Mouse (Mus musculus): ENCODE data around the gene Phldb3. TPM values are rescaled to one million over a fixed set of nuclear protein-coding genes. Genes with fewer than 3 reads are reported as not detected.

Phldb3 gene
- total RNA-seq (2014; rRNA removed): 0.15 TPM in 1 of 2 replicates, not detected in the other
- not detected in 2 replicates for polyA plus RNA-seq (2015; fragmentation: Nextera tagmentation; extraction: Ambion mirVana)

GRCm38 (mm10) chr7:24610144-24610878 lies at the start of gene Phldb3:
Phldb3 (plus strand) TSS chr7:24610763.
- Histone ChIP-seq H3K27ac (ENCODE audit: low read depth, low read length) (no peak within 1 kb of the TSS), H3K36me3 (ENCODE audit: insufficient read depth) (no peaks in the 10 kb centered on the region; the same call in 1 of the 2 replicates), H3K4me1 (ENCODE audit: insufficient read depth) (no peaks in the 10 kb centered on the region), H3K9me3 (ENCODE audit: low read length) (no peaks in the 10 kb centered on the region), H3K9ac (0 out of 2 replicates have a peak within 1 kb of the TSS, but pooled peaks have one; percentile 28), H3K27me3 (ENCODE audit: insufficient read depth, low read length) (peaks cover 39% of the 10 kb centered on the region), H3K4me3 (ENCODE audit: low read depth, low read length) (peak within 1 kb of the TSS; percentile 28), H3K4me2 (ENCODE audit: low read depth) (peak within 1 kb of the TSS; percentile 40)
- WGBS: 8% methylated on average over 23 of the region's 27 CpGs
- ATAC-seq (0 out of 2 replicates have a peak, but pooled peaks have one; percentile 4), DNase-seq (no peak)
- TF ChIP-seq CTCF (IDR thresholded peaks at IDR 0.05; ENCODE audit: low read depth): no peak

GRCm38 (mm10) chr7:24561450-24561849 lies 49.1 kb upstream of the Phldb3 start:
- DNase-seq (no peak), ATAC-seq (no peak)
- Histone ChIP-seq H3K4me1 (ENCODE audit: insufficient read depth) (no peaks in the 10 kb centered on the region), H3K27ac (ENCODE audit: low read depth, low read length) (no peak overlapping the region), H3K9ac (no peak overlapping the region), H3K4me2 (ENCODE audit: low read depth) (no peak overlapping the region), H3K36me3 (ENCODE audit: insufficient read depth) (peaks cover 24% of the 10 kb centered on the region), H3K9me3 (ENCODE audit: low read length) (no peaks in the 10 kb centered on the region), H3K27me3 (ENCODE audit: insufficient read depth, low read length) (no peaks in the 10 kb centered on the region), H3K4me3 (ENCODE audit: low read depth, low read length) (no peak overlapping the region)
- no peak for TF ChIP-seq CTCF (IDR thresholded peaks at IDR 0.05; ENCODE audit: low read depth)
- 89% methylated on average over 4 of the region's 4 CpGs for WGBS

GRCm38 (mm10) chr7:24563191-24563836 lies 47.2 kb upstream of the Phldb3 start:
- Histone ChIP-seq H3K27me3 (ENCODE audit: insufficient read depth, low read length) (no peaks in the 10 kb centered on the region), H3K27ac (ENCODE audit: low read depth, low read length) (no peak overlapping the region), H3K4me1 (ENCODE audit: insufficient read depth) (no peaks in the 10 kb centered on the region), H3K4me3 (ENCODE audit: low read depth, low read length) (no peak overlapping the region), H3K9me3 (ENCODE audit: low read length) (no peaks in the 10 kb centered on the region), H3K36me3 (ENCODE audit: insufficient read depth) (peaks cover 41% of the 10 kb centered on the region), H3K9ac (no peak overlapping the region), H3K4me2 (ENCODE audit: low read depth) (no peak overlapping the region)
- no peak for DNase-seq
- 95% methylated on average over 8 of the region's 8 CpGs for WGBS
- TF ChIP-seq CTCF (IDR thresholded peaks at IDR 0.05; ENCODE audit: low read depth): no peak
- ATAC-seq: no peak

GRCm38 (mm10) chr7:24563837-24564206 lies 46.7 kb upstream of the Phldb3 start:
- Histone ChIP-seq H3K9ac (no peak overlapping the region), H3K27me3 (ENCODE audit: insufficient read depth, low read length) (no peaks in the 10 kb centered on the region), H3K4me3 (ENCODE audit: low read depth, low read length) (no peak overlapping the region), H3K36me3 (ENCODE audit: insufficient read depth) (peaks cover 46% of the 10 kb centered on the region), H3K4me1 (ENCODE audit: insufficient read depth) (no peaks in the 10 kb centered on the region), H3K4me2 (ENCODE audit: low read depth) (no peak overlapping the region), H3K9me3 (ENCODE audit: low read length) (no peaks in the 10 kb centered on the region), H3K27ac (ENCODE audit: low read depth, low read length) (no peak overlapping the region)
- ATAC-seq: no peak
- DNase-seq: no peak
- whole genome bisulfite sequencing: 86% methylated on average over 4 of the region's 4 CpGs
- TF ChIP-seq CTCF (IDR thresholded peaks at IDR 0.05; ENCODE audit: low read depth): no peak

- DNase-seq (peak; percentile 52), ATAC-seq (peak; percentile 48; the same call in 1 of the 2 replicates)
- peak; percentile 76 for TF ChIP-seq CTCF (IDR thresholded peaks at IDR 0.05; ENCODE audit: low read depth)
- no peaks in the 10 kb centered on the region for H3K27me3 ChIP-seq (ENCODE audit: insufficient read depth, low read length)
- no peaks in the 10 kb centered on the region for H3K9me3 ChIP-seq (ENCODE audit: low read length)
- H3K4me1 ChIP-seq (ENCODE audit: insufficient read depth): no peaks in the 10 kb centered on the region
- no peak overlapping the region for H3K4me2 ChIP-seq (ENCODE audit: low read depth)
- H3K27ac ChIP-seq (ENCODE audit: low read depth, low read length): no peak overlapping the region
- H3K4me3 ChIP-seq (ENCODE audit: low read depth, low read length): no peak overlapping the region
- no peak overlapping the region for H3K9ac ChIP-seq
- 66% methylated on average over 6 of the region's 6 CpGs for WGBS
- peaks cover 47% of the 10 kb centered on the region for H3K36me3 ChIP-seq (ENCODE audit: insufficient read depth)
Observed at GRCm38 (mm10) chr7:24564607-24565265, 45.8 kb upstream of the Phldb3 start.

GRCm38 (mm10) chr7:24565627-24566026 lies 44.9 kb upstream of the Phldb3 start:
- Histone ChIP-seq H3K4me2 (ENCODE audit: low read depth) (no peak overlapping the region), H3K27ac (ENCODE audit: low read depth, low read length) (no peak overlapping the region), H3K9me3 (ENCODE audit: low read length) (no peaks in the 10 kb centered on the region), H3K36me3 (ENCODE audit: insufficient read depth) (peaks cover 48% of the 10 kb centered on the region), H3K27me3 (ENCODE audit: insufficient read depth, low read length) (no peaks in the 10 kb centered on the region), H3K4me1 (ENCODE audit: insufficient read depth) (no peaks in the 10 kb centered on the region), H3K4me3 (ENCODE audit: low read depth, low read length) (no peak overlapping the region), H3K9ac (no peak overlapping the region)
- ATAC-seq: no peak
- no peak for DNase-seq
- whole genome bisulfite sequencing: 95% methylated on average over 11 of the region's 11 CpGs
- no peak for TF ChIP-seq CTCF (IDR thresholded peaks at IDR 0.05; ENCODE audit: low read depth)

Data from forebrain, postnatal 0 days (tissue).